Mouse (Mus musculus): ENCODE data around the gene Nexn. TPM values are rescaled to one million over a fixed set of nuclear protein-coding genes. Genes with fewer than 3 reads are reported as not detected.

Gene Nexn
- polyA plus RNA-seq, 1 experiment from 2014 or later = 1.6 TPM

- DNase-seq (no peak), ATAC-seq (ENCODE audit: low read depth) (no peak)
- H3K4me1 ChIP-seq (replicated peaks) = no peaks in the 10 kb centered on the region
- no peak overlapping the region for H3K4me2 ChIP-seq
- peaks cover 20% of the 10 kb centered on the region for H3K36me3 ChIP-seq
- WGBS (ENCODE audit: insufficient replicate concordance) = 82% methylated on average over 5 of the region's 5 CpGs
- no peak overlapping the region for H3K9ac ChIP-seq
- no peaks in the 10 kb centered on the region for H3K9me3 ChIP-seq (replicated peaks)
- H3K4me3 ChIP-seq (replicated peaks) = no peak overlapping the region
- no peak overlapping the region for H3K27ac ChIP-seq
- no peaks in the 10 kb centered on the region for H3K27me3 ChIP-seq
Observed at GRCm38 (mm10) chr3:152295896-152296295, 29.7 kb upstream of the Nexn start.

GRCm38 (mm10) chr3:152294400-152294799, 28.2 kb upstream of the Nexn start:
- no peak overlapping the region for H3K27ac ChIP-seq
- DNase-seq = no peak
- H3K9ac ChIP-seq = no peak overlapping the region
- H3K27me3 ChIP-seq = no peaks in the 10 kb centered on the region
- WGBS (ENCODE audit: insufficient replicate concordance) = 66% methylated on average over 3 of the region's 3 CpGs
- no peaks in the 10 kb centered on the region for H3K9me3 ChIP-seq (replicated peaks)
- H3K4me2 ChIP-seq = no peak overlapping the region
- H3K36me3 ChIP-seq = peaks cover 26% of the 10 kb centered on the region
- H3K4me1 ChIP-seq (replicated peaks) = no peaks in the 10 kb centered on the region
- ATAC-seq (ENCODE audit: low read depth) = no peak
- no peak overlapping the region for H3K4me3 ChIP-seq (replicated peaks)

GRCm38 (mm10) chr3:152293530-152294181, 27.5 kb upstream of the Nexn start:
- Histone ChIP-seq H3K36me3 (peaks cover 26% of the 10 kb centered on the region), H3K27me3 (no peaks in the 10 kb centered on the region), H3K27ac (no peak overlapping the region), H3K4me2 (no peak overlapping the region), H3K4me3 (replicated peaks) (no peak overlapping the region), H3K9me3 (replicated peaks) (no peaks in the 10 kb centered on the region), H3K9ac (no peak overlapping the region), H3K4me1 (replicated peaks) (no peaks in the 10 kb centered on the region)
- WGBS (ENCODE audit: insufficient replicate concordance) = 75% methylated on average over 13 of the region's 13 CpGs
- ATAC-seq (ENCODE audit: low read depth) = no peak
- no peak for DNase-seq

- Histone ChIP-seq H3K4me1 (replicated peaks) (no peaks in the 10 kb centered on the region), H3K9ac (no peak overlapping the region), H3K36me3 (peaks cover 25% of the 10 kb centered on the region), H3K4me2 (no peak overlapping the region), H3K4me3 (replicated peaks) (no peak overlapping the region), H3K27ac (no peak overlapping the region), H3K9me3 (replicated peaks) (no peaks in the 10 kb centered on the region), H3K27me3 (no peaks in the 10 kb centered on the region)
- 78% methylated on average over 6 of the region's 6 CpGs for WGBS (ENCODE audit: insufficient replicate concordance)
- no peak for DNase-seq
- no peak for ATAC-seq (ENCODE audit: low read depth)
Observed at GRCm38 (mm10) chr3:152291895-152292294, 25.7 kb upstream of the Nexn start.

- Histone ChIP-seq H3K9me3 (replicated peaks) (no peaks in the 10 kb centered on the region), H3K9ac (no peak overlapping the region), H3K36me3 (peaks cover 16% of the 10 kb centered on the region; the same call in 1 of the 2 replicates), H3K27me3 (no peaks in the 10 kb centered on the region), H3K4me2 (no peak overlapping the region), H3K4me1 (replicated peaks) (no peaks in the 10 kb centered on the region), H3K4me3 (replicated peaks) (no peak overlapping the region), H3K27ac (no peak overlapping the region)
- DNase-seq = no peak
- no peak for ATAC-seq (ENCODE audit: low read depth)
- 85% methylated on average over 17 of the region's 17 CpGs for WGBS (ENCODE audit: insufficient replicate concordance)
Observed at GRCm38 (mm10) chr3:152290175-152290798, 24.1 kb upstream of the Nexn start.

- WGBS (ENCODE audit: insufficient replicate concordance) = 76% methylated on average over 4 of the region's 4 CpGs
- H3K9me3 ChIP-seq (replicated peaks) = no peaks in the 10 kb centered on the region
- no peak overlapping the region for H3K9ac ChIP-seq
- no peaks in the 10 kb centered on the region for H3K27me3 ChIP-seq
- H3K36me3 ChIP-seq = peaks cover 21% of the 10 kb centered on the region
- no peak overlapping the region for H3K27ac ChIP-seq
- no peak overlapping the region for H3K4me2 ChIP-seq
- no peak for ATAC-seq (ENCODE audit: low read depth)
- DNase-seq = no peak
- no peak overlapping the region for H3K4me3 ChIP-seq (replicated peaks)
- H3K4me1 ChIP-seq (replicated peaks) = no peaks in the 10 kb centered on the region
Observed at GRCm38 (mm10) chr3:152288740-152289139, 22.6 kb upstream of the Nexn start.

GRCm38 (mm10) chr3:152288276-152288675, 22.1 kb upstream of the Nexn start:
- 84% methylated on average over 5 of the region's 5 CpGs for WGBS (ENCODE audit: insufficient replicate concordance)
- H3K4me1 ChIP-seq (replicated peaks) = no peaks in the 10 kb centered on the region
- no peak for DNase-seq
- H3K4me2 ChIP-seq = no peak overlapping the region
- H3K9me3 ChIP-seq (replicated peaks) = no peaks in the 10 kb centered on the region
- no peaks in the 10 kb centered on the region for H3K27me3 ChIP-seq
- 0 out of 2 replicates have a peak, but pooled peaks have one; percentile 26 for ATAC-seq (ENCODE audit: low read depth)
- H3K36me3 ChIP-seq = peaks cover 21% of the 10 kb centered on the region
- H3K9ac ChIP-seq = no peak overlapping the region
- no peak overlapping the region for H3K4me3 ChIP-seq (replicated peaks)
- H3K27ac ChIP-seq = no peak overlapping the region

- no peak overlapping the region for H3K4me3 ChIP-seq (replicated peaks)
- no peaks in the 10 kb centered on the region for H3K9me3 ChIP-seq (replicated peaks)
- ATAC-seq (ENCODE audit: low read depth) (no peak), DNase-seq (no peak)
- H3K9ac ChIP-seq = no peak overlapping the region
- no peak overlapping the region for H3K4me2 ChIP-seq
- peaks cover 21% of the 10 kb centered on the region for H3K36me3 ChIP-seq
- H3K4me1 ChIP-seq (replicated peaks) = no peaks in the 10 kb centered on the region
- H3K27ac ChIP-seq = no peak overlapping the region
- 81% methylated on average over 9 of the region's 9 CpGs for WGBS (ENCODE audit: insufficient replicate concordance)
- no peaks in the 10 kb centered on the region for H3K27me3 ChIP-seq
Observed at GRCm38 (mm10) chr3:152287810-152288209, 21.7 kb upstream of the Nexn start.

DNA sequence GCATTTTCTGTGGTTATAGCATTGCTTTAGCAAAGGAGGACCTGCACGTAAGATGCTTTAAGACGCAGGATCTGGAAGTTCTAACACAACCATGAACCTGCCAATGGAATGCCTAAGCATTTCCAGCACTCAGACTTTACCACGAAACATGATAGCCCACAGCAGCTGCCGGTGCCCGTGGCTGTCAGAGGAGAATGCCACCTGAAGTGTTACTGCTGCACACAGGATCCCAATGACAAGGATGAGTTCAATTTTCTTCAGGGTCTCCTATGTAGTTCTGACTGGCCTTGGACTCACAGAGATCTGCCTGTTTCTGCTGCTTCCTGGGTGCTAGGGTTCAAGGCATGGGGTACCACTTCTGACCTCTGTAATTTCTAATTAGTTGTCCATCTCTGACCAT, 18.6 kb upstream of the Nexn start:
- WGBS (ENCODE audit: insufficient replicate concordance) = 79% methylated on average over 5 of the region's 5 CpGs

GRCm38 (mm10) chr3:152284306-152284705, 18.2 kb upstream of the Nexn start:
- Histone ChIP-seq H3K4me2 (no peak overlapping the region), H3K4me3 (replicated peaks) (no peak overlapping the region), H3K36me3 (peaks cover 16% of the 10 kb centered on the region), H3K27me3 (no peaks in the 10 kb centered on the region), H3K9me3 (replicated peaks) (no peaks in the 10 kb centered on the region), H3K9ac (no peak overlapping the region), H3K4me1 (replicated peaks) (peaks cover 6% of the 10 kb centered on the region; the same call in 1 of the 2 replicates), H3K27ac (no peak overlapping the region)
- no peak for DNase-seq
- 83% methylated on average over 1 of the region's 1 CpGs for WGBS (ENCODE audit: insufficient replicate concordance)
- no peak for ATAC-seq (ENCODE audit: low read depth)

More for the DNA sequence above, 18.6 kb upstream of the Nexn start:
- Histone ChIP-seq H3K27me3 (no peaks in the 10 kb centered on the region), H3K4me3 (replicated peaks) (no peak overlapping the region), H3K27ac (no peak overlapping the region), H3K36me3 (peaks cover 16% of the 10 kb centered on the region), H3K9me3 (replicated peaks) (no peaks in the 10 kb centered on the region), H3K4me2 (no peak overlapping the region), H3K9ac (no peak overlapping the region), H3K4me1 (replicated peaks) (peaks cover 6% of the 10 kb centered on the region; the same call in 1 of the 2 replicates)
- DNase-seq = no peak
- no peak for ATAC-seq (ENCODE audit: low read depth)

- DNase-seq (no peak), ATAC-seq (ENCODE audit: low read depth) (peak; percentile 60; the same call in 1 of the 2 replicates)
- Histone ChIP-seq H3K27ac (no peak overlapping the region), H3K4me2 (no peak overlapping the region), H3K4me1 (replicated peaks) (peaks cover 6% of the 10 kb centered on the region; the same call in 1 of the 2 replicates), H3K9ac (no peak overlapping the region), H3K9me3 (replicated peaks) (no peaks in the 10 kb centered on the region), H3K4me3 (replicated peaks) (no peak overlapping the region), H3K36me3 (peaks cover 12% of the 10 kb centered on the region), H3K27me3 (no peaks in the 10 kb centered on the region)
- 15% methylated on average over 3 of the region's 3 CpGs for WGBS (ENCODE audit: insufficient replicate concordance)
Observed at GRCm38 (mm10) chr3:152282126-152282525, 16.0 kb upstream of the Nexn start.

GRCm38 (mm10) chr3:152278431-152278830, 12.3 kb upstream of the Nexn start:
- H3K4me2 ChIP-seq = no peak overlapping the region
- no peaks in the 10 kb centered on the region for H3K9me3 ChIP-seq (replicated peaks)
- no peak overlapping the region for H3K9ac ChIP-seq
- no peak for ATAC-seq (ENCODE audit: low read depth)
- H3K27ac ChIP-seq = no peak overlapping the region
- no peak overlapping the region for H3K4me3 ChIP-seq (replicated peaks)
- DNase-seq = no peak
- 70% methylated on average over 2 of the region's 2 CpGs for WGBS (ENCODE audit: insufficient replicate concordance)
- peaks cover 6% of the 10 kb centered on the region; the same call in 1 of the 2 replicates for H3K4me1 ChIP-seq (replicated peaks)
- peaks cover 12% of the 10 kb centered on the region for H3K36me3 ChIP-seq
- H3K27me3 ChIP-seq = no peaks in the 10 kb centered on the region
